Mouse (Mus musculus) lung, postnatal 0 days (tissue): ENCODE measurements around the gene Cdc42ep5.

Experiments
- CTCF ChIP-seq: IDR thresholded peaks from 2 replicates; pipeline ENCODE4 v1.5.1; 2016; ENCODE audit warnings: antibody characterized with exemption, mild to moderate bottlenecking
- EP300 ChIP-seq: IDR thresholded peaks from 2 replicates; pipeline ENCODE4 v1.6.1; 2016; ENCODE audit warnings: antibody characterized with exemption, mild to moderate bottlenecking, control low read depth

DNA sequence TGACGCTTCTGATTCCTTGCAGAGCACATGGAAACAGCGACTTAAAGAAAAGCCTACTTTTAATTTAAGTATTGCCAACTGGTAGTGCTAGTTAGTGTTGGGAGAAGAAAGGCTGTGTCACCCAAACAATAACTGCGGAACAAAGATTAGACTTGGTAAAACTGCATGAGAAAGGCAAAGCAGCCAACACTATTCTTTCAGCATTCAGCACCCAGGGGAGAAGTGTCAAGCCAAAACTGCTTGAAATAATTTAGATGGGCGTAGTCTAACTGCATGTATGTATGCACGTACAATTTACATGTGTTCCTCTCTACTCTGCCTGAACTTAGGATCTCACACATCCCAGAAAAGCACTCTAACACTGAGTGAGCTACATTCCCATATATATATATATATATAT, 10.3 kb downstream of the Cdc42ep5 start:
- TF ChIP-seq CTCF (no peak), EP300 (no peak)
